Mouse (Mus musculus) heart, adult 9 months (tissue): ENCODE data around the gene Crocc2.
"Not testable (repeated sequence)": the region's sequence is repeated elsewhere in the genome, so short reads cannot be mapped to it uniquely, and the experiment has no call there.

Source experiments
- DNase-seq, 2 experiments: peaks; one replicate each; pipeline ENCODE4 v3.0.0; 2022; ENCODE audit warnings: low spot score in 2 of 2

Crocc2 gene

GRCm38 (mm10) chr1:93161921-93162320, 6.6 kb upstream of the Crocc2 start:
- DNase-seq, result no peak

GRCm38 (mm10) chr1:93162588-93162987, 5.9 kb upstream of the Crocc2 start:
- DNase-seq, result no peak

- DNase-seq, result no peak
Measured at GRCm38 (mm10) chr1:93165447-93165846, 3.1 kb upstream of the Crocc2 start.

DNA sequence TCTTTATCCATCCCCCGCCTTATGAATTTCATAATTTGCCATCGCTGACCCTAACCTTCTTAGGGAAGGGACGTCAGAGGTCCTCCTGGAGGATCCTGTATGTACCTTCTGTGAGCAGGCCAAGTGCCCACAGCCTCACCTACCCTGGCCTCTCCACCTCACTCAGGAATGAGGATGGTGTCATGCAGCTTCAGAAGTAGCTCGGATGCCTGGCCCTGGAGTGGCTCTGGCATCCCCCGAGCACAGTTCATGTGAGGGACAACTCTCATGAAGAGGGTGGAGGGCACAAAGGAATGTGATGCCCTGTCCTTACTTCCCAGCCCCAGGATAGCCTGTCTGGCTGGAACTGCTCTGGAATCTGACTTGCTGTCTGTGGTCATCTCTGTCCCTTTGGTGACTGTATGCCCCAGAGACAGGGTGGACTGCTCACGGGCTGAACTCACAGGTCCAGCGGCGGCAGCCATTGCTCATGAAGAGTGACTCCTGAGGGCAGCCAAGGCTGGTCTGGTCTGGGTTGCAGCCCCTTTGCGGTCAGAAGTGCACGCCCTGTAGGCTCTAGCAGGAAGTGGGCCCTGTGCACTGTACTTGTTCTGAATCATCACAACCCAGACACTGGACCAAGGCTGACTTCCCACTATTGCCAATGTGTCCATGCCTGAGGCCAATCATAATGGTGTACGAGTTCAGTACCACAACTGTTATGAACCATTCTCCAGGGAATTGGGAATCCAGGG, 2.0 kb upstream of the Crocc2 start:
- no peak for DNase-seq

GRCm38 (mm10) chr1:93173665-93174064, 5.1 kb downstream of the Crocc2 start:
- no peak for DNase-seq

GRCm38 (mm10) chr1:93174399-93174798, 5.9 kb downstream of the Crocc2 start:
- DNase-seq, result peak; percentile 41 to 69

GRCm38 (mm10) chr1:93175849-93176248, 7.3 kb downstream of the Crocc2 start:
- no peak for DNase-seq

- DNase-seq, result peak; percentile 56 to 72
Measured at GRCm38 (mm10) chr1:93176525-93177332, 8.2 kb downstream of the Crocc2 start.

DNA sequence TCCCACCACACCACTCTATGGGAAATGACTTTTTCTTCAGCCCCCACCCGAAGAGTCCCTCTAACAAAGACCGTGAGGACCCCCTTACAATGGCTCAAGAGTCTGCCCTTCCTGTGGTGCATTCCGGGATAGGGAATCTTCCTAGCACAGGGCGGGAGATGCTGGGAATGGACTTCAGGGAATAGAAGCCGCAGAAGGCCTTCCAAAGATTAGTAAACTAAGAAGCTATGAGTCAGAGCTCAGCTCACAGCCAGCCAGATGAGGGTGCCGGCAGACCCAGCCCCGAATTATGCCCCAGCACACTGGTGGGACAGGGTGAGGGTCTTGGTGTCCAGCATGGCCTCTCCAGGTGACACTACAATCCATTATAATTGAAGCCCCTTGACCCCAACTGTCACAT, 13.8 kb downstream of the Crocc2 start:
- DNase-seq, result no peak

DNA sequence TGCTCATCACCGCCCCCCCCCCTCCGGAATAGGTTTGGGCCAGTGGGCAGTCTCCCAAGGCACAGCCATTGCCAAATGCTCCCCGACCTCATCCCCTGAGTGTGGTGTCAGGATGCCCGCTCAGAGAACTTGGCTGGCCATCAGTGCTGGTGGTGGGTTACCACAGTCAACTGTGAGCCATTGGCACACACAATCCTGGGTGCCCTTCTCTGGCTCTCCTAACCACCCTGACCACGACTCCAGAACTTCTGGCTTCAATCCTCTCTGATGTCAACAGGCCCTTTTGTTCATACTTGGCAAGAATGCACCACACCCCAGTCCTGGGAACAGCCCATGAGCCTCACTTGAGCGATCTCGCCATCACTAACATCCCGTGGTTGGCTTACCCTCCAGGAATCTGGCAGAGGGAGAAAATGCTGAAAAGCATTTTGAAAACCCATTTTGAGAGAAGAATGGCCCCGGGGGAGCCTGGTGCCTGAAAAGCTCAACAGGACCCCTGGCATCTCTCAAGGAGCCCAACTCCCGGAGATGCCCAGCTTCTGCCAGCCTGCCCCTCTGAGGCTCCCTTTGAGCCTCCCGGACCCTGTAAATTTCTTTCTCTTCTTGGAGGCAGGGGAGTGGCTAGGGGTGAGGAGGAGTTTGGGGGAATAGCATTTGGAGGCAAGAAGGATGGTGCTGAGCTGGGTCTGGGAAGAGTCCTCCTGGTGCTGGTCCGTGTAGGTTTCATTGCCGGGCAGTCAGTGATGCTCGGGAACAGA, 15.7 kb downstream of the Crocc2 start:
- no peak for DNase-seq

GRCm38 (mm10) chr1:93190726-93191305, 22.3 kb downstream of the Crocc2 start:
- DNase-seq, result no peak

DNA sequence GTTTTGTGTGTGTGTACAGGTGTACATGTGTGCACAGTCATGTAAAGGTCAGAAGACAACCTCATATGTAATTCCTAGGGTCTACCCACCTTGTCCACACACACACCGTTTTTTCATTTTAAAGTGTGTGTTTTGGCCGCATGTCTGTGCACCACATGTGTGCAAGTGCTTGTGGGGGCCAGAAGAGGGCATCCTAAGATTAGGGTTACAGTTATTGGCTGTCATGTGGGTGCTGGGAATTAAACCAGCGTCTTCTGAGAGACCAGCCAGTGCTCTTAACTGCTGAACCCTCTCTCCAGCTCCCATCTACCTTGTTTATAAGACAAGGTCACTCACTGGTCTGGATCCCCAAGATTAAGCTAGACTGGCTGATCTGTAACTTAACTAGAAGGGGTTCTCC, 26.4 kb downstream of the Crocc2 start:
- DNase-seq, result no peak

DNA sequence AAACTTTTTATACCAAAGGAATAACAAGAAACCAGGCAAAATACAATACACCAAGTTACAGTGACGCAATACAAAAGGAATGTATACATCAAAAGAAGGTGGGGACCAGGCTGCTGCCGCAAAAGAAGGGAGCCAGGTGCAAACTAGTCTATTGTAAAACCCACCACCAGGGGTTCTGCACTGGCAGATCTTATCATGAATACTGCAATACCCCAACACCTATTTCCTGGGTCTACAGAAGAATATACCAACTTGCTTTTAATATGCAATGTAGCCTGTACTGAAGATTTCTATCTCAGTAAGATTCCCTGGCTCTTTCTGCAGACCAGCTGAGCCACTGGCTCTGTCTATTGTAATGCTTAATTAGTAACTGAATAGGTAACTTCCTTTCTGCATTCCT, 28.9 kb downstream of the Crocc2 start:
- not testable (repeated sequence) for DNase-seq

DNA sequence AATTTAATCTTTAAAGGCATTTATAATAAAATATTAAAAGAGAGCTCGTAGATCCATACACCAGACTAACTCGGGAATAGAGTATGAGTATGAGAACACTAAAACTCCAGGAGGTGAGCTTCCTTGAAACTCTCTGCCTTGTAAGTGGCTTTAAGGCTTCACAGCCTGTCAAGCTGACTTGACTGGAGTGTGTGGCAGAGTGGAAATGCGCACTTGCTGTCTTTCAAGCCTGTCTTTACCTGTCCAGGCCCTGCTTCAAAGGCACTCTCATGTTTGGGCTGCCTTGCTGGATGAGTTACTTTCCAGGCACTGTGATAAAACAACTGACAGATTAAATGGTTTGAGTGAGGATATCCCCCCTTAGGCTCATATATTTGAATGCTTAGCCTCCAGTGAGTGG, 29.4 kb downstream of the Crocc2 start:
- no peak for DNase-seq

DNA sequence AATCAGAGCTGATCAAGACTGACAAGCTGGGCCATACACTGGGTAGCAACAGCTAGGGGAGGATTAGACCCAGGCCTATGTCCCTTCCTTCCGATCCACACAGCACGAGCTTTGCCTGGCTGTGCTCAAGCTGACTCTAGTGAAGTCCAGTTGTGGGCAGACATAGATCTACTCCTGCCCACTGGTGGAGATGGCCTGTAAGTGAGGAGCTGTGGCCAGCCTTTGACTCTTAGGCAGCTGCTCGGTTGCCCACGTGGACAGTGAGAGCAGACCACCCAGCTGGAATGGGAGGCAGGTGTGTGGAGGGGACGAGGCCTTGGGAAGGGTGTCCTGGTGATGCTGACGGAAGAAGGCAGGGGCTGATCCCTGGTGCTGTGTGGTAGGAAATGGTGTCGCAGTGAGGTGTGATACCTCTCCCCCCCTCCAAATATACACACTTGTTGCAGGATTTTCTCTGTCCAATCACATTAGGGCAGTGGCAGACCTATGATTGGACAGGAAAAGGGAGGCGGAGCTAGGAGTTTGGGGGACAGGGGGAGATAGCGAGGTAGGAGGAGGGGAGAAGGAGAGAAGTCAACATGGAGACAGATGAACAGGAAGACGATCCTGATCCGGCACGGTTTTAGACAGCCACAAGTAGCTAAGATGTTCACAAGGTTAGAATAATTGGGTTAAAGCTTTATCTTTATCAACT, 37.9 kb downstream of the Crocc2 start:
- DNase-seq, result no peak

GRCm38 (mm10) chr1:93207536-93208064, 39.1 kb downstream of the Crocc2 start:
- DNase-seq, result peak in 1 of 2 experiments; percentile 25

DNA sequence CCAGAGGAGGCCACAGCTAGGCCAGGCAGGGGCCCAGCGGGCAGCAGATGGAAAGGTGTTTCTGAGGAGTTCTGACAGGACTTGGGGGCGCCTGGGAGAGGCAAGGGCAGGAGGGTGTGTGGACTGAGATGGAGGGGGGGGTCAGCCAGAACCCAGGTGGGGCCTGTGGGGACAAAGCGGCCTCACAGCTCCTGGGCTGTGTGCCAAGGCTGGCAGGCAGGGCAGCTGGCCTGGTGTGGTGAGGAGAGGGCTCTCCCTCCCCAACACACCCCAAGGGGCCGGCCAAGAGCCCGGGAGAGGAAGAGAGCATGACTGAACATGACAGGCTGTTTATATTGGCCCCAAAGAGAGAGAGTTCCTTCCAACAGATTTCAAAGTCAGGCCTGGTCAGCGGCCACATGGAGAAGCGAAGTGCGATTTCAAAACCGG, 41.7 kb downstream of the Crocc2 start:
- peak; percentile 83 for DNase-seq

DNA sequence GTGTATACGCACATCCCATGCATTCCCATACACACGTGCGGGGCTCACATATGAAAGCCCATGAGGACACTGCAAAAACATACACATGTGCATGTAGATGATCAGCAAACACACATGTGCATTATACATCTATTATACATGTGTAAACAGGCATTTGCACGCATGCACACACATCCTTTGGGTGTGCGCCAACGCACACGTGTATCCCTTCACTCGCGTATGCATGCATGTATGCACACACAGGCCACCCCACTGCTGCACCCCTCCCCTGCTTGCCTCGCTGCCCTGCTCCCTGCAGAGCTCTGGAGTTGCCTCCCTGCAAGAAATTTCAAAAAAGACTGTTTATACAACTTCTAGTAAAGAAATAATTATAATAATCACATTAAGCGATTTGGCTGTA, 42.5 kb downstream of the Crocc2 start:
- no peak for DNase-seq

DNA sequence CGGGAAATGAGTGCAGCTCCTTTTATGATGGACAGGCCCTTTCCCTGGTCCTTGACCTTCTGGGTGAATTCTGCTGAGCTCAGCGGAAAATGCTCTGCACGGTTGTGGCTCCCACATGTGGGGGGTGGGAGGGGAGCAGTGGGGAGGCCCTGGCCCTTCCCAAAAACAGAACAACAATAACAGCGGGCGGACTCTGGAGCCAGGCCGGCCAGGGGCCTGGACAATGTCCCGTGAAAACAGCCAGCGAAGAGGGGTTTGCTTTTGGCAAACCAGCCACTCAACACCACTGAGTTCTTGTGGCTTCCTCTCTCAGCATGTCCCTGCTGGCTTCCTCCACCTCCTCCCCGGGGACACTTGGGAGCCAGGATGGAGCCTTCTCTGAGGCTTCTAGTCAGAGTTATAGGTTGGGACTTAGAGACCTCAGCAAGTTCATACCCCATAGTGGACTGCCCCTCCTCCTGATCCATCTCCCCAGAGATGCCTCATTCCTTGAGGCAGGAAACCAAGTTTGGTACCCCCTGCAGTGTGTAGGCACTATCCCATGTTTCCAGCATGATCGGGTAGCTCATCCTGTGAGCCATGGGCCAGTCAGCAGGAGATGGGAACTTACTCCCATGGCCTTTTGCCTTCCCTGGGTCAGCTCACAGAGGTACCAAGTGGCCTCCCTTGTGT, 43.2 kb downstream of the Crocc2 start:
- peak; percentile 54 to 67 for DNase-seq

DNA sequence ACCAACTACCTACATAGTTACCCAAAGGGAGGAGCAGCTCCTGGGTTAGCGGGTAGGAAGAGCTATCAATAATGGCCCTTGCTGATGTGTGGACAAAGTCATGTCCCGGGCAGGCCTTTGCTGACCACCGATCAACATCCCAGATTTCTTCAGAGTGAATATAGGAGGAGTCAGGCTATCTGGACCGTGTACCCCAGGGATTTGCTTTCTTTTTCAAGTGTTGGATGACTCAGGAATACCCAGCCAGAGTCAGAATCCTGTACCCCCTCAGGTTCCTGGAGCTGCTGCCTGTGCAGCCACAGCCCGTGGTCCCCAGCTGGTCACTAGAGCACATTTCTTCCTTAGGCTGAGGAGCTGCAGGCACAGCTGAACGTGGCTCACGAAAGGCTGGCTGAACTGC, 43.9 kb downstream of the Crocc2 start:
- no peak for DNase-seq

GRCm38 (mm10) chr1:93214612-93215011, 46.1 kb downstream of the Crocc2 start:
- no peak for DNase-seq
